ENCODE assay signal across 10 mouse cellular contexts in genomic region chr1:156614710-156615109, GRCm38 (mm10). TPM values are rescaled to one million over a fixed set of nuclear protein-coding genes. Genes with fewer than 3 reads are reported as not detected.
DNase-seq lines count a peak whose midpoint lies in the region; ATAC-seq and TF ChIP-seq lines count a peak whose summit lies in the region.
"Had no signal": no experiment of that assay in that cellular context is flagged by ENCODE, and none has a peak within 500 bp of the region (broad histone marks: within the 10 kb centered on the region; RNA-seq: fewer than 3 reads in every experiment).

No protein-coding gene starts in this region.

- 0 out of 2 replicates have a peak, but pooled peaks have one; percentile 33 for ATAC-seq in kidney, embryonic 14.5 days (ENCODE audit: low FRiP score, low TSS enrichment)

- peak; percentile 46 for DNase-seq in cerebellum, adult 9-10 months
- no peak for DNase-seq in cerebellum, postnatal 4 days (ENCODE audit: low spot score in 2 of 2)
- no peak for DNase-seq in kidney, postnatal 36 days
- peak; percentile 55 for DNase-seq in 3134 (ENCODE audit: extremely low read depth, insufficient read length, low spot score)
- no peak for DNase-seq in spleen, postnatal 4 days (ENCODE audit: low spot score in 2 of 2)
- DNase-seq in right cerebral cortex, adult 2 months (ENCODE audit: low spot score in 2 of 2): no peak
- DNase-seq: gastrocnemius, postnatal 25 days had no signal

- TF ChIP-seq CTCF in embryonic fibroblast, embryonic 13.5 days (IDR thresholded peaks at IDR 0.05; ENCODE audit: borderline replicate concordance, insufficient read depth, low read length): no peak

- H3K9me3 ChIP-seq in kidney, embryonic 14.5 days (ENCODE audit: control insufficient read depth, low read length): no peaks in the 10 kb centered on the region
- H3K9me3 ChIP-seq: midbrain, embryonic 13.5 days had no signal

- no peak overlapping the region for H3K9ac ChIP-seq in kidney, embryonic 14.5 days (ENCODE audit: low read depth, low read length)

- TF ChIP-seq POLR2A in embryonic fibroblast, embryonic 13.5 days (IDR thresholded peaks at IDR 0.05; ENCODE audit: low read depth, low read length): no peak

- H3K4me3 ChIP-seq in kidney, embryonic 14.5 days (ENCODE audit: low read length): no peak overlapping the region
- H3K4me3 ChIP-seq in embryonic fibroblast, embryonic 13.5 days (ENCODE audit: insufficient read depth, low read length): no peak overlapping the region; the same call in 1 of the 2 replicates
- H3K4me3 ChIP-seq: midbrain, embryonic 13.5 days had no signal

- 77% methylated on average over 1 of the region's 1 CpGs for WGBS in kidney, embryonic 14.5 days

- no peaks in the 10 kb centered on the region for H3K36me3 ChIP-seq in kidney, embryonic 14.5 days (ENCODE audit: control insufficient read depth, insufficient read depth, low read length)
- H3K36me3 ChIP-seq: midbrain, embryonic 13.5 days had no signal

- H3K27ac ChIP-seq in kidney, embryonic 14.5 days (ENCODE audit: low read depth, low read length): no peak overlapping the region
- H3K27ac ChIP-seq in embryonic fibroblast, embryonic 13.5 days (ENCODE audit: insufficient read depth, low read length): peak overlapping the region; percentile 91

- peaks cover 31% of the 10 kb centered on the region for H3K4me1 ChIP-seq in kidney, embryonic 14.5 days (ENCODE audit: control insufficient read depth, insufficient read depth, low read length)
- peaks cover 9% of the 10 kb centered on the region for H3K4me1 ChIP-seq in embryonic fibroblast, embryonic 13.5 days (ENCODE audit: control insufficient read depth, insufficient read depth, low read length)

- no peak overlapping the region for H3K4me2 ChIP-seq in kidney, embryonic 14.5 days (replicated peaks; ENCODE audit: low read depth, low read length)

- H3K27me3 ChIP-seq in kidney, embryonic 14.5 days (ENCODE audit: control insufficient read depth, insufficient read depth, low read length): no peaks in the 10 kb centered on the region
- H3K27me3 ChIP-seq: midbrain, embryonic 13.5 days had no signal

RNA-seq across cellular contexts. Expression of gene Abl2, which starts 56.1 kb away (rescaled TPM):
- polyA plus RNA-seq in kidney, embryonic 14.5 days (2014; fragmentation: Nextera tagmentation; extraction: Ambion mirVana): 6.4 and 8.1 TPM in 2 replicates
- 22.4 and 28.6 TPM in 2 replicates for polyA plus RNA-seq in embryonic fibroblast, embryonic 13.5 days (2011; ENCODE audit: insufficient read length, low read depth, missing spikeins)

RNA-seq across cellular contexts. Expression of gene Tor3a, which starts 59.4 kb away (rescaled TPM):
- polyA plus RNA-seq in kidney, embryonic 14.5 days (2014; fragmentation: Nextera tagmentation; extraction: Ambion mirVana): 15.5 and 21.1 TPM in 2 replicates
- 25.3 and 30.7 TPM in 2 replicates for polyA plus RNA-seq in embryonic fibroblast, embryonic 13.5 days (2011; ENCODE audit: insufficient read length, low read depth, missing spikeins)

Comparison
In these comparisons a context has a peak if more than half of its experiments do, and no peak if none do; other contexts are left out.
1. DNase-seq: peak in cerebellum, adult 9-10 months (single experiment) and 3134 (single experiment); none in cerebellum, postnatal 4 days (0 of 2), kidney, postnatal 36 days (0 of 2), spleen, postnatal 4 days (0 of 2) and right cerebral cortex, adult 2 months (0 of 2).